Mouse (Mus musculus) inflammation-experienced regulatory T-cells, adult 16 weeks (primary cell): ENCODE results near the gene Naif1. TPM values are rescaled to one million over a fixed set of nuclear protein-coding genes. Genes with fewer than 3 reads are reported as not detected.

Experiments used
- polyA plus RNA-seq: library from polyadenylated mRNA; unstranded; fragments of 100-300 nt; shearing (Covaris generic); gene quantifications from one replicate; pipeline ENCODE4 v1.2.1, GENCODE M21; 2017

Gene Naif1
- 9.0 TPM for polyA plus RNA-seq

DNA sequence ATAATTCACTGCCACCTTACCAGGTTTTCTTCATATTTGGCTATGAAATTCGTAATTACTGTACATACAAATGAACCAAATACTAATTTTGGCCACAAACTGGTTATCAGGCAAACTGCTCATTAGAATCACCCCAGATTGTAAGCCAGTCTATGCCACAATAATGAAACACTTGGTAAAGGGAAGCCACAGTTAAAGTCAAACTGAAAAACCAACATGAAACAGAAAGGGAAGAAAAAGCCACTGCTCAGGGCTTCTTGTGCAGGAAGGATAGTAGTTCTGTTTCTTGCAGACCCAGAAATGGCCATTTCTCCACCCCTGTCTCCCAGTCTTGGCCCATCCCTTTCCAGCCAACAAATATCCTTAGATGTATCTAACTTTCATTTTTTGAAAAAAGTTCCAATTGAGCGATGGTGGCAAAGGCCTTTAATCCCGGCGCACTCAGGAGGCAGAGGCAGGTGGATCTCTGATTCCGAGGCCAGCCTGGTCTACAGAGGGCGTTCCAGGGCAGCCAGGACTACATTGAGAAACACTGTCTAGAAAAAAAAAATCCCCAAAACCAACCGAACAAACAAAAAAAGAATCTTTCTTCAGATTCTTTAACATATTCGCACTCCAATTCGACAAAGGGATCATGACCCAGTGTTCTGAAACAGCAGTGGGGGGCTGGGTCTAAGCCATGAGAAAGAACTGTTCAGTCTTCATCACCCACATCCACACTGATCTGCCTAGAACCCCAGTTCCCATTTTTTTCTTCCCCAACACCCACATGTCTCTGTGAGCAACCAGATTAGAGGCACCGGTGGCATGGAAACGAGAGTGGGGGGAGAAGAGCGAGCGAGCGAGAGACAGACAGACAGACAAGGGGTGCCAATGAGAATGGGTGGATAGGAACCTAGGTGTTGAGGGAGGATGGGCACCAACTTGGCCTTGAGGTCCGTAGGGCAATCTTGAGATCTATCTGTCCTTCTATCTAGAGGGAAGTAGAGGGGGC, at the start of gene Naif1:
Naif1 (plus strand) TSS at position 697 of the 994 bp plus-strand sequence.

DNA sequence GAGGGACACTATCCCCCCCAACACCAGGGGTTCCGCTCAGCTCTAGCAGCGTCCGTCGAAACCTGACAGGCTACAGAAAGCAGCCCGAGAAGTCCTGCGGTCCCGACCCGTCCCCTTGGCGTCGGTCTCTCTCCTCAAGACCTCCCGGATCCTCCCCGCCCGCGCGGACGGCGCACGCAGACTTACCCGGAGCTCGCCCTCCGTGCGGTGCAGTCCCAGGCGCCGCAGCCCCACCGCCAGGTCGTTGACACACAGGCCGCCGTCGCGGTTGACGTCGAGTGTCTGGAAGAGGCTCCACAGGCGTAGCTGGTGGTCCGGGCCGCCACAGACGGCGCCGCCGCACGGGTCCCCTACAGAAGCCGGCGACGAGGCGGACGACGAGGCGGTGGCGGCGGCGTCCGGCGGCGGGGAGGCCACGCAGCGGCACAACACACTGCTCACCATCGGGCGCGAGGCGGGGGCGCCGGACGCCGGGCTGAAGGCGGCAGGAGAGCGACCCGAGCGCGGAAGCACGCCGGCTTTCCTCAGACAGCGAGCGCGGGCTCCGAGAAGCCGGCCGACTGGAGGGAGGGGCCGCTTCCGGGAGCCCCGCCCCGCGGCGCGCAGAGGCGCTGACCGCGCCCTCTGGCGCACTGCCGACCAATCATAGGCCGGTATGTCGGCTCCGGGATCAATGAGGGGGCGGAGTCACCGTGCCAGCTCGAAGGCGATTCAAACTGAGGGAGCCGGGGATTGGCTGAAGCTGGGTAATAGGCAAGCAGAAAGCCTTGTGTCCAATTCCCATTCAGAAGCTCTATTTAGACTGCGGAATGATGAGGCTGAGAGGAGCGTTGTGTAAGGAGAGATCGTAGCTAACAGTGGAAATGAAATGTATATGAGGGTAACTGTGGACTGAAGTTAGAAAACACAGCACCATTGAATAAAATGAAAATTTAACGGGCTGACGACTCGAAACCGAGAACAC, 906 bp downstream of the Naif1 start, which contains the start of gene Slc25a25:
Slc25a25 (minus strand) TSS at position 565 of the 964 bp plus-strand sequence.

Other genes starting within 250 kb of the Naif1 start
- 13.3 TPM for gene Pomt1, start 213.9 kb upstream of the Naif1 start, polyA plus RNA-seq
- 107 TPM for gene Uck1, start 190.3 kb upstream of the Naif1 start, polyA plus RNA-seq
- 50.0 TPM for gene Golga2, start 163.1 kb upstream of the Naif1 start, polyA plus RNA-seq
- 264 TPM for gene Swi5, start 162.4 kb upstream of the Naif1 start, polyA plus RNA-seq
- gene Ciz1, start 98.1 kb upstream of the Naif1 start, polyA plus RNA-seq = 161 TPM
- gene Dnm1, start 97.1 kb upstream of the Naif1 start, polyA plus RNA-seq = not detected
- 79.7 TPM for gene 1110008P14Rik, start 68.5 kb upstream of the Naif1 start, polyA plus RNA-seq
- not detected for gene Lcn2, start 62.2 kb upstream of the Naif1 start, polyA plus RNA-seq
- 1.9 TPM for gene Ptges2, start 54.6 kb upstream of the Naif1 start, polyA plus RNA-seq
- gene Slc25a25, start 988 bp downstream of the Naif1 start, polyA plus RNA-seq = 6.5 TPM
- gene Fam102a, start 84.9 kb downstream of the Naif1 start, polyA plus RNA-seq = 72.8 TPM
- 148 TPM for gene Dpm2, start 120.4 kb downstream of the Naif1 start, polyA plus RNA-seq
- gene Pip5kl1, start 124.3 kb downstream of the Naif1 start, polyA plus RNA-seq = not detected
- gene 9430097D07Rik, start 125.2 kb downstream of the Naif1 start, polyA plus RNA-seq = not detected
- gene St6galnac4, start 136.6 kb downstream of the Naif1 start, polyA plus RNA-seq = 62.6 TPM
- 6.3 TPM for gene St6galnac6, start 149.3 kb downstream of the Naif1 start, polyA plus RNA-seq
- not detected for gene Ak1, start 171.3 kb downstream of the Naif1 start, polyA plus RNA-seq
- gene Eng, start 196.1 kb downstream of the Naif1 start, polyA plus RNA-seq = 0.41 TPM